Mouse (Mus musculus) lung, adult 2 months (tissue): ENCODE measurements around the gene Akain1.

Experiments
- CTCF ChIP-seq: fragments of 200-500 bp; IDR thresholded peaks from 2 replicates; pipeline ENCODE4 v1.5.1; 2011; ENCODE audit warnings: mild to moderate bottlenecking, low read length, control low read depth; ENCODE audit not compliant: insufficient read depth
- POLR2A ChIP-seq: fragments of 200-500 bp; IDR thresholded peaks from 2 replicates; pipeline ENCODE4 v1.6.1; 2011; ENCODE audit warnings: low read depth, mild to moderate bottlenecking, control low read depth, low read length, borderline replicate concordance; ENCODE audit errors: extremely low read depth

DNA sequence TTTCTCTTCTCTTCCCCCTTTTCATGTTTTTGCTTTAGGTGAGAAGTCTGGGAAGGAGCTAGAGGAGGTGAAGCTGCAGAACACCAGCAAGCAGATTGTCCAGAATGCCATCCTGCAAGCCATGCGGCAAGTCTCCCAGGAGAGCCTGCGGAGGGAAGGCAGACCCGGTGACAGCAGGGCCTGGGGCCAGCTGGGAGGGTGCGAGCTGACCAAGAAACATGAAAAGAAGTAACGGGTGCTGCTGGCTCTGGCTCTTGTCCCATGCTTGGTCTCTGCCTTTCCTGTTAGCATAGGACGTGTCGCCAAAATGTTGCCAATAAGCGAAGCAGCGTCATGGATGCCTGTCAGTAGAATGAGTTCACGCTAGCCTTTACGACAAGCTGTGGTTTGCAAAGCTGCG is 48.0 kb downstream of the Akain1 start:
- TF ChIP-seq CTCF (no peak), POLR2A (no peak)
